Mouse (Mus musculus): Measurements from ENCODE around the gene Prdm15.

DNA sequence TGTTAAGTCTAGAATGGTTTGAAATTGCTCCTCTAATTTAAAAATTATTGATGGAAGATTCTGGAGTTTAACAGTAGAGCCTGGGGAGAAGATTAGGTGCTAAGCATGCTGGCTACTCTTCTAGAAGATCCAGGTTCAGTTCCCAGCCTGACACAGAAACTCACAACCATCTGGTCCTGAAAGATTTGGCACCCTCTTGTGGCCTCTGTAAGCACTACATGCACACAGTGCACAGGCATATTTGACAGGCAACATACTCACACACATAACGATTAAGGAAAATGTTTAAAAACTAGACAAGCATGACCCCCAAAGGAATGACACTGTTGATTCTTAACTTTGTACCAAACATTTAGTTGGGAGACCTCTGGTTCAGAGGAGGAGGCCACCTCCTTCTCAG is 27.5 kb upstream of the Prdm15 start:
- TF ChIP-seq POLR2A (IDR thresholded peaks at IDR 0.05; ENCODE audit: borderline replicate concordance, control insufficient read depth, low read depth, low read length) (no peak), CTCF (IDR thresholded peaks at IDR 0.05; ENCODE audit: control insufficient read depth, insufficient read depth, low read length) (peak; percentile 44; the same call in 1 of the 2 replicates)
